Mouse (Mus musculus) heart, postnatal 25 days (tissue): Measurements from ENCODE around the gene Rras. TPM values are rescaled to one million over a fixed set of nuclear protein-coding genes. Genes with fewer than 3 reads are reported as not detected.
A peak's percentile ranks its signal among the peaks of the same experiment; 100 is the strongest.

Experiments
- DNase-seq: peaks from one replicate; pipeline ENCODE4 v3.0.0; 2022; ENCODE audit warnings: low spot score
- intact Hi-C: fragments of 180-260 bp; cut with DNase I; formaldehyde crosslinking; loops from one replicate; pipeline ENCODE4 v1.15.1; 2025
- total RNA-seq, 2 experiments: library from RNA; stranded (reverse); gene quantifications; 2 replicates each; pipeline ENCODE4 v1.2.3; 2021

Gene Rras
- total RNA-seq, 2 experiments from 2014 or later: 48.9 to 56.6 TPM

- no peak for DNase-seq
- intact Hi-C loops: no loop called here
These were observed 19.8 kb upstream of the Rras start for GRCm38 (mm10) chr7:44997940-44998428.

GRCm38 (mm10) chr7:44998501-44998955, 19.2 kb upstream of the Rras start, which contains the start of gene Bcl2l12:
Bcl2l12 (minus strand) TSS chr7:44998712.
- intact Hi-C loops: no loop called here
- peak; percentile 42 for DNase-seq

- DNase-seq: no peak
These were observed 18.0 kb upstream of the Rras start for GRCm38 (mm10) chr7:44999753-45000152.

GRCm38 (mm10) chr7:45000539-45001114, 17.1 kb upstream of the Rras start:
- intact Hi-C loops: loop anchor here (2.0 kb wide), 1 partner anchor 14 kb away; no protein-coding TSS in a partner anchor
- DNase-seq: no peak

More at GRCm38 (mm10) chr7:44999753-45000152, 18.0 kb upstream of the Rras start:
- intact Hi-C loops: loop anchor here (2.0 kb wide), 1 partner anchor 15 kb away; no protein-coding TSS in a partner anchor

GRCm38 (mm10) chr7:45002440-45002839, 15.3 kb upstream of the Rras start:
- intact Hi-C loops: no loop called here

GRCm38 (mm10) chr7:45004546-45004945, 13.2 kb upstream of the Rras start:
- no peak for DNase-seq
- intact Hi-C loops: no loop called here

More at GRCm38 (mm10) chr7:45002440-45002839, 15.3 kb upstream of the Rras start:
- no peak for DNase-seq

GRCm38 (mm10) chr7:45005321-45005992, 12.3 kb upstream of the Rras start:
- intact Hi-C loops: no loop called here
- no peak for DNase-seq

GRCm38 (mm10) chr7:45006503-45006902, 11.3 kb upstream of the Rras start:
- intact Hi-C loops: no loop called here
- no peak for DNase-seq

GRCm38 (mm10) chr7:45007141-45007540, 10.6 kb upstream of the Rras start:
- intact Hi-C loops: no loop called here
- no peak for DNase-seq

- no peak for DNase-seq
- intact Hi-C loops: no loop called here
These were observed 9.9 kb upstream of the Rras start for GRCm38 (mm10) chr7:45007846-45008245.

- intact Hi-C loops: no loop called here
- DNase-seq: no peak
These were observed 9.3 kb upstream of the Rras start for GRCm38 (mm10) chr7:45008411-45008810.

- intact Hi-C loops: loop anchor here (5.0 kb wide), 1 partner anchor 645 kb away; no protein-coding TSS in a partner anchor
These were observed 5.8 kb upstream of the Rras start for GRCm38 (mm10) chr7:45012011-45012410.

GRCm38 (mm10) chr7:45012824-45013223, 4.9 kb upstream of the Rras start:
- intact Hi-C loops: loop anchor here (5.0 kb wide), 1 partner anchor 646 kb away; no protein-coding TSS in a partner anchor
- no peak for DNase-seq

More at GRCm38 (mm10) chr7:45012011-45012410, 5.8 kb upstream of the Rras start:
- no peak for DNase-seq

GRCm38 (mm10) chr7:45013366-45014095, 4.2 kb upstream of the Rras start:
- no peak for DNase-seq
- intact Hi-C loops: loop anchor here (2.0 to 5.0 kb wide), 2 partner anchors 13 to 646 kb away; no protein-coding TSS in a partner anchor

GRCm38 (mm10) chr7:45014096-45014451, 3.7 kb upstream of the Rras start:
- intact Hi-C loops: loop anchor here (2.0 to 5.0 kb wide), 2 partner anchors 13 to 647 kb away; no protein-coding TSS in a partner anchor

GRCm38 (mm10) chr7:45015344-45015956, 2.3 kb upstream of the Rras start:
- no peak for DNase-seq
- intact Hi-C loops: loop anchor here (2.0 kb wide), 1 partner anchor 15 kb away; no protein-coding TSS in a partner anchor

More at GRCm38 (mm10) chr7:45014096-45014451, 3.7 kb upstream of the Rras start:
- no peak for DNase-seq

GRCm38 (mm10) chr7:45015957-45016612, 1.7 kb upstream of the Rras start, which contains the start of gene Scaf1:
Scaf1 (minus strand) TSS chr7:45016363.
- DNase-seq: peak; percentile 100
- intact Hi-C loops: loop anchor here (2.0 kb wide), 1 partner anchor 15 kb away; no protein-coding TSS in a partner anchor

GRCm38 (mm10) chr7:45016761-45017160, 1.0 kb upstream of the Rras start:
- DNase-seq: no peak
- intact Hi-C loops: no loop called here

GRCm38 (mm10) chr7:45019031-45019571, 1.3 kb downstream of the Rras start:
- intact Hi-C loops: no loop called here
- peak; percentile 83 for DNase-seq
